Mouse (Mus musculus) megakaryocyte, adult 5-6 weeks (primary cell): ENCODE results near the gene Ctcf. TPM values are rescaled to one million over a fixed set of nuclear protein-coding genes. Genes with fewer than 3 reads are reported as not detected.

ENCODE experiments used
- ATAC-seq: 2 replicates; pipeline ENCODE4 v1.8.0; 2016; ENCODE audit warnings: mild to moderate bottlenecking, inconsistent platforms; ENCODE audit not compliant: poor library complexity, severe bottlenecking
- total RNA-seq, 2 experiments: library from RNA; stranded (forward) in 1 of 2; stranded (reverse) in 1 of 2; fragments of 153-499, 151-499 nt in 1 of 2; fragments of 221-1000, 200-1000 nt in 1 of 2; gene quantifications; 2 replicates each; pipeline versions ENCODE4 v1.2.3 to v1.2.4; 2015 to 2017

Ctcf gene
- total RNA-seq, 2 experiments from 2014 or later: 98.3 to 101 TPM

GRCm38 (mm10) chr8:105645205-105645604 is 8.8 kb downstream of the Ctcf start:
- ATAC-seq: no peak

DNA sequence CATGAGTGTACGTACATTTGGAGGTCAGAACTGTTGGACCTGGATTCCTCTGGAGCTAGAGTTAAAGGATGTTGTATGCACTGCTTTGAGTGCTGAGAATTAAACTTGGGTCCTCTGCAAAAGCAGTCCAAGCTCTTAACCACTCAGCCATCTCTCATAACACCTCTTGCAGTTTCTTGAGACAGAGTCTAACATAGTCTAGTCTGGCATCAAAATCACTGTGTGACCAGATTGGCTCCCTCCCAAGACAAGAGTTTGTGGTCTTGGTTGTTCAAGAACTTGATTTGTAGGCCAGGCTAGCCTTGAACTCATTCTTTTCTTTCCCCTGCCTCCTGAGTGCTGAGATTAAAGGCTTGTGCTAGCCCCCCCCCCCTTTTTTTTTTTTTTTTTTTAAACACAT is 12.6 kb downstream of the Ctcf start:
- ATAC-seq: no peak

- ATAC-seq: no peak
Measured at GRCm38 (mm10) chr8:105657641-105658040, 21.3 kb downstream of the Ctcf start.

DNA sequence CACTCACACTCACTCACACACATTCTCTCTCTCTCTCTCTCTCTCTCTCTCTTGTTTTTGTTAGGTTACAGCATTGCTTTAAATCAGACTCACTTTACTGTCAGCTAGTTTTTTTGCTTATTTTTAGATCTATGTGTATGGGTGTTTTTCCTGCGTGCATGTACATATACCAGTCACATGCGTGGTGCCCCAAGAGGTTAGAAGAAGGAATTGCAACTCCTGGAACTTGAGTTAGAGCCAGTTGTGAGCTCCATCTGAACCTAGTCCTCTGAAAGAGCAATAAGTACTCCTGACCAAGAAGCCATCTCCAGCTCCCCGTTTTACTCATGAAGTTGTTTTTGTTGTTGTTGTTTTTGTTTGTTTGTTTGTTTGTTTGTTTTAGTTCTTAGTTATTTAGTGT is 24.8 kb downstream of the Ctcf start:
- ATAC-seq: peak; percentile 70

DNA sequence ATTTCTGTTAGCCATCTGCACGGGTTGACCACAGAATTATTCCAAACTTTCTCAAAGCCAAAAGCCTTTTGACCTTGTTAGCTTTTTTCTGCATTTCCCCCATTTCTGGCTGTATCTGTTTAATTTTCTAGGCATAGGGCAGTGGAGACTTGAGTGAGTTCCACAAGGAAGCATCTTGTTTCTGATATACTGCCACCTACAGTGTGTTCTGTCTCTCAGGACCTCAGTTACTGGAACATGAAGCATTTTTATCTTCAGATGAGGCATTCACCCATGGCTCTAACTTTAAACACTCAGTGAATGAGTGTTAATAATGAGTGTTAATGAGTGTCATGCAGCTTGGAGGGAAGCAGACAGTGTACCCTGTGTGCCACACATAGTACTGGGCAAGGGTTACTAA is 41.5 kb downstream of the Ctcf start:
- ATAC-seq: no peak

DNA sequence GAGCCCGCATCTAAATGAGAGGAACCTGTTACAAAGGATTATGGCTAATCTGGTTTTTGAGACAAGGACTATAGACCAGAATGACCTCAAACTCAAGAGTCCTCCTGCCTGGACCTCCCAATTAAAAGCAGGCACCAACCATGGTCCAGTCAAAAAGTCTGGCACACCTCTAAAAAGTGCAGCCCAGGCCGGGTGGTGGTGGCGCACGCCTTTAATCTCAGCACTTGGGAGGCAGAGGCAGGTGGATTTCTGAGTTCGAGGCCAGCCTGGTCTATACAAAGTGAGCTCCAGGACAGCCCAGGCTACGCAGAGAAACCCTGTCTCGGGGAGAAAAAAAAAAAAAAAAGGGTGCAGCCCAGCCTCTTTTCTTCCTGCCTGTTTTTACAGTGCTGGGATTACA is 49.0 kb downstream of the Ctcf start:
- ATAC-seq: no peak

DNA sequence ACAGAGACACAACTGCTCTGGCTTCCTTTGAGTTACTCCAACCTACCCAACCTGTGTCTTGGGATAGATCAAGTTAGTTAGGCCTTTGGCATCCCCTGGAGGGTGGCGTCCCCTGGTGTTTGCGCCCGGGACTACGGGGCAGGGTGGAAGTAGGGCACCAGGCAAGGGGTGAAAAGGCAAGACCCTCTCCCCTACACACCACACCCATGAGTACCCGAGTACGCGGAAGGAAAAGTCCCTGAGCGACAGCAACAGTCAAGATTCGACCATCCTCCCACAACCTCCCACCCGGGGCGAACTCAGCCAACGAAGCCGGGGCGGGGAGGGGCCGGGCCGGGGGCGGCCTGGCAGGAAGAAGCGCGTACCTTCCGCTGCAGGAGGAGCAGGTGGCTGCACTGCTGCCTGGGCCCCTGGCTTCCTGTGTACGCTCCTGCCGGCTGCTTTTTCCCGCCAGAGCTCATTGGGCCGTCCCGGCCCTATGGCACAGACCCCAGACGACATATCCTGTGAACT is 49.5 kb downstream of the Ctcf start, which contains the start of gene Carmil2:
TSS of gene Carmil2 (plus strand) at position 479 of the 513 bp plus-strand sequence.
- ATAC-seq: peak; percentile 83

- no peak for ATAC-seq
Measured at GRCm38 (mm10) chr8:105686551-105686950, 50.2 kb downstream of the Ctcf start.

GRCm38 (mm10) chr8:105687512-105687911 is 51.1 kb downstream of the Ctcf start:
- ATAC-seq: no peak

GRCm38 (mm10) chr8:105688242-105688752 is 51.9 kb downstream of the Ctcf start:
- ATAC-seq: no peak

- ATAC-seq: no peak
Measured at GRCm38 (mm10) chr8:105689256-105689982, 53.1 kb downstream of the Ctcf start.

GRCm38 (mm10) chr8:105689983-105690360 is 53.6 kb downstream of the Ctcf start:
- ATAC-seq: no peak

GRCm38 (mm10) chr8:105690978-105691377 is 54.6 kb downstream of the Ctcf start:
- peak; percentile 50 for ATAC-seq

DNA sequence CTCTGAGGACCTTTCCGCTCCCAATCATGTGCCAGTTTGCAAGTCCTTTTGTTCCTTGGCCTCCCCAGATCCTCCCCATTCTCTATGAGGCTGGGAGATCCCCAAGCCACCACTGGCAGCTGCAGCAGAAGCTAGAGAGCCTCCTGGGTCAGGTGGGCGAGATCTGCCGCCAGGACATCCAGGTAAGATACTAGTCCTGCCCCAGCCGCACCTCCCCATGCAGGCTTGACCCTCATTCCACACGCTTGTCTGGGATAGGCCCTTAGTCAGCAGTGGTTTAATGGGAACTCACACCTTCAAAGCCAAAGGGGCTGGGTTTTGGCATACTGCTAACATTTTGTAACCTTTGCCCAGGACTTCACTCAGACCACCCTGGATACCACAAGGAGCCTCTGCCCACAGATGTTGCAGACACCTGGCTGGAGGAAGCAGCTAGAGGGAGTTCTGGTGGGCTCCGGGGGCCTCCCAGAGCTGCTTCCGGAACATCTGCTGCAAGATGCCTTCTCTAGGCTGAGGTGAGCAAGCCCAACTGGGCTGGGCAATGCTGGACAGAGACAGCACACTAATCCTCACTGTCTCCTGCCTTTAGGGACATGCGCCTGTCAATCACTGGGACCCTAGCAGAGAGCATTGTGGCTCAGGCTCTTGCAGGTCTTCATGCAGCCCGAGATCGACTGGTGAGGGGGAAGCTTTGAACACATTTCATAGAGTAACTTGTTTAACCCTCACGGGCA is 56.2 kb downstream of the Ctcf start:
- no peak for ATAC-seq

DNA sequence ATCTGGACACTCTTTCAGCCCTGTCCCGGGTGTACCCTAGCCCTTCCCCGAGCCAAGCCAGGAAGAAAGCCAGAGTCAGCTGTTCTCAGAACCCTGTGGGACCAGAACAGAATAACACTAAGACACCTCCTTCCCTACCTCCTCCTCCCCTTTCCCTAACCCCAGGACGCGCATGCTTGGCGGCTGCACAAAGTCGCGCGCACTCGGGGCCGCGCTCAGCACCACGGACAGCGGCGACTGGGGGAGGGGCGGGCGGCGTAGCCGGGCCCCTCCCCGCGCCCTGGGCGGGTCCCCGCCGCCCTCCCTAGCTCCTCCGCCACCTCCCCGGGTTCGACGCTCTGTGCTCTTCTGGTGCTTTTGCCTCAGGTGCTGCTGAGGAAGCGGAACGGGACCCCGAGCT is 57.3 kb downstream of the Ctcf start:
- no peak for ATAC-seq

DNA sequence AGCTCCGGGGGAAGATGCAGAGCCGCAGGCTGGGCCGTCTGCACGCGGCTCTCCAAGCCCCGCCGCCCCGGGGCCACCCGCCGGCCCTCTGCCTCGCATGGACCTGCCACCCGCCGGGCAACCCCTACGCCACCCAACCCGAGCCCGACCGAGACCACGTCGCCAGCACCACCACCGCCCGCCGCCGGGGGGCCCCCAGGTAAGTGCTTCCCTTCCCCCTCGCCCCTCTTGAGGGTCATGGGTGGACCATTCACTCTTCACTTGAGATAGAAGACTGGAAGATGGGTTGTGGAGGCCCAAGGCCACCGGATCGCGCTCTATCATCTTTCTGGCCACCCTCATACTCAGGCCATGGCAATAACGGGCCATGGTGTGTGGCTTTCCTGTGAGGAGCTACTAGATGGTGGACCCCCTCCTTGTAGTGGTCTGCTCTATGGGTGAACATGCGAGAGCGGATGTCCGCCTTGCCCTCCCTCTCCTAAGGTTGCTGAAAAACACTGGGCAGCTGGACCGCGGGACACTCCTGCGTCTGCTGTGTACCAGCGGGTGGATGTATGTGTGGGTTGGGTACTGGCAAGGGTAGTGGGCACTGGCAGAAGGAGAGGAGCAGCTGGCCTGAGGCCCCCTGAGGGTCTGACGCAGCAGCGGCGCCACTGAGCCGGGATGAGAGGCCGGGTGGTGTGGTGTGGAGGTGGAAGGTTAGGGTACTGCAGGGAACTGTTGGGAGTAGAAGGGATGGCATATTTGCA is 57.9 kb downstream of the Ctcf start:
- ATAC-seq: no peak

- ATAC-seq: no peak
Measured at GRCm38 (mm10) chr8:105695080-105695780, 58.9 kb downstream of the Ctcf start.

DNA sequence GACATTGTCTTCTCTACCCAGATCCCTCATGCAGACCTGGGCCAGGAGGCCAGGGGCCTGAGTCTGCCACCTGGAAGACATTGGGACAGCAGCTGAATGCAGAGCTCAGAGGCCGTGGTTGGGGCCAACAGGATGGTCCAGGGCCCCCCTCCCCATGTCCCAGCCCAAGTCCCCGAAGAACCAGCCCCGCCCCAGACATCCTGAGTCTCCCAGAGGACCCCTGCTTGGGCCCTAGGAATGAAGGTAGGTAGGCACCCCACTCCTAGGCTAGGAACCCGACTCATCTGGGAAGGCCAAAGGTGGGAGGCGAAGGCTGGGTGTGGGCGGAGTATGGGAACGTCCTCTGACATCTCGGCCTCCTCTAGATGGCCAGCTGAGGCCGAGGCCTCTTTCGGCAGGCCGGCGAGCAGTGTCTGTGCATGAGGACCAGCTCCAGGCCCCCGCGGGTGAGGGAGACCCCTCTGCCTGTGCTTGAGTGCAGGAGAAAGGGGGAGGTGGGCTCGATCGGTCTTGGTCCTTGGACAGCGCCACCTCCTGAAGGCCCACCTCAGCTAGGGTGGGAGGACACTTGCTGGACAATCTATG is 60.9 kb downstream of the Ctcf start:
- ATAC-seq: no peak

DNA sequence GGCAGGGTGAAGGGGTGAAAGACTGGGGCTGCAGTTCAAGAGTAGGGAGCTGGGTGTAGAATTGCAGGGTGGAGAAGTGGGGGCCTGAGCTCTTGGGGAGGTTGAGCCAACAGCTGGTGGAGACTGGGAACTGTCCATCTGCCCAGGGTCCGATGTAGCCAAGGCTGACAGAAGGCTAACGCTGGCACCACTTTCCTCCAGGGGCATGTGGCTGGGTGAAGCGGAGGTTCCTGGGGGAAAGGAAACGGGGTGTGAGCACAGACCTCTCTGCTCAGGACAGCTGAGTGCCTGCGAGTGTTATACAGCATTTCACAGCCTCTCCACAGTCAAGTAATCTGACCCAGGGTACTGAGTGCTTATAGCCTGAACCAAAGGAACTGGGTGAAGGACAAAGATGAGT is 62.4 kb downstream of the Ctcf start:
- ATAC-seq: no peak
